Mouse (Mus musculus): Measurements from ENCODE around the gene Slc35f4.
A peak's percentile ranks its signal among the peaks of the same experiment; 100 is the strongest.

The Slc35f4 gene

GRCm38 (mm10) chr14:49348897-49349250 is 177.0 kb downstream of the Slc35f4 start:
- peak; percentile 4 for DNase-seq (ENCODE audit: low read depth, low spot score)

GRCm38 (mm10) chr14:49348164-49348896 is 177.5 kb downstream of the Slc35f4 start:
- DNase-seq (ENCODE audit: low read depth, low spot score): no peak

GRCm38 (mm10) chr14:49345835-49346234 is 180.0 kb downstream of the Slc35f4 start:
- DNase-seq (ENCODE audit: low read depth, low spot score): no peak

- DNase-seq (ENCODE audit: low read depth, low spot score): no peak
Observed at GRCm38 (mm10) chr14:49337011-49337410, 188.8 kb downstream of the Slc35f4 start.

- no peak for DNase-seq (ENCODE audit: low read depth, low spot score)
Observed at GRCm38 (mm10) chr14:49333841-49334240, 192.0 kb downstream of the Slc35f4 start.

GRCm38 (mm10) chr14:49316493-49316894 is 209.4 kb downstream of the Slc35f4 start:
- DNase-seq (ENCODE audit: low read depth, low spot score): no peak

- no peak for DNase-seq (ENCODE audit: low read depth, low spot score)
Observed at GRCm38 (mm10) chr14:49313981-49314380, 211.9 kb downstream of the Slc35f4 start.

GRCm38 (mm10) chr14:49313376-49313775 is 212.5 kb downstream of the Slc35f4 start:
- DNase-seq (ENCODE audit: low read depth, low spot score): no peak

GRCm38 (mm10) chr14:49311548-49311947 is 214.3 kb downstream of the Slc35f4 start:
- DNase-seq (ENCODE audit: low read depth, low spot score): no peak

- DNase-seq (ENCODE audit: low read depth, low spot score): no peak
Observed at GRCm38 (mm10) chr14:49311091-49311492, 214.8 kb downstream of the Slc35f4 start.

GRCm38 (mm10) chr14:49309670-49310069 is 216.2 kb downstream of the Slc35f4 start:
- no peak for DNase-seq (ENCODE audit: low read depth, low spot score)

- no peak for DNase-seq (ENCODE audit: low read depth, low spot score)
Observed at GRCm38 (mm10) chr14:49308591-49308990, 217.3 kb downstream of the Slc35f4 start.

GRCm38 (mm10) chr14:49307842-49308241 is 218.0 kb downstream of the Slc35f4 start:
- DNase-seq (ENCODE audit: low read depth, low spot score): no peak

- DNase-seq (ENCODE audit: low read depth, low spot score): no peak
Observed at GRCm38 (mm10) chr14:49305534-49306409, 220.1 kb downstream of the Slc35f4 start.

- DNase-seq (ENCODE audit: low read depth, low spot score): no peak
Observed at GRCm38 (mm10) chr14:49302271-49302857, 223.5 kb downstream of the Slc35f4 start.

- DNase-seq (ENCODE audit: low read depth, low spot score): no peak
Observed at GRCm38 (mm10) chr14:49300981-49301619, 224.7 kb downstream of the Slc35f4 start.

GRCm38 (mm10) chr14:49300326-49300725 is 225.5 kb downstream of the Slc35f4 start:
- no peak for DNase-seq (ENCODE audit: low read depth, low spot score)

GRCm38 (mm10) chr14:49293802-49294449 is 231.9 kb downstream of the Slc35f4 start:
- DNase-seq (ENCODE audit: low read depth, low spot score): no peak

GRCm38 (mm10) chr14:49290029-49290745 is 235.7 kb downstream of the Slc35f4 start:
- DNase-seq (ENCODE audit: low read depth, low spot score): no peak

- no peak for DNase-seq (ENCODE audit: low read depth, low spot score)
Observed at GRCm38 (mm10) chr14:49283784-49284655, 241.8 kb downstream of the Slc35f4 start.
